Mouse (Mus musculus) left cerebral cortex, postnatal 4 days (tissue): ENCODE measurements at regions not wholly inside any gene's neighbourhood (a gene's known extent, or its start where the extent isn't known, plus 50 kb on each side); places are given as distances from the start of the nearest gene placed in this dataset.

ENCODE experiments used
- DNase-seq: peaks from one replicate; pipeline ENCODE4 v3.0.0-alpha.2; 2022
- intact Hi-C: fragments of 180-260 bp; cut with DNase I; formaldehyde crosslinking; loops from one replicate; pipeline ENCODE4 v1.15.1; 2025

DNA sequence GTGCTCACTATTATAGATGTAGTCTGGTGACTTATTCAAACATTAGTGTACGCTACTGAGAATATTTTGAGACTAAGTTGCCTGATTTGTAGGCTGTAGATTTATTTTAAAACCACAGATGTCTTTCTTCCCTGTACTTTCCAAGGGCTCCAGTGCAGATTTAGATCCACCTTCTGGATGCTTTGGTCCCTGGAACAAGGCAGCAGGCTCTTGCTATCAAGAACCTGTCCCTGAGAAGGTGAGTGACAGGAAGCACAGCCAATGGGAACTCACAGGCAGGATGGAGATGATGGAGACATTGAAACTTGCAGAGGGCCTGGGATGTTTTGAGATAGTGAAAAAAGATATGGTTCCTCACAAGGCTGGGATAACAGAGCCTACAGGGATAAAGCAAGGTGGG lies 70.0 kb upstream of the Sox4 start:
- intact Hi-C loops: no loop called here
- DNase-seq: no peak

DNA sequence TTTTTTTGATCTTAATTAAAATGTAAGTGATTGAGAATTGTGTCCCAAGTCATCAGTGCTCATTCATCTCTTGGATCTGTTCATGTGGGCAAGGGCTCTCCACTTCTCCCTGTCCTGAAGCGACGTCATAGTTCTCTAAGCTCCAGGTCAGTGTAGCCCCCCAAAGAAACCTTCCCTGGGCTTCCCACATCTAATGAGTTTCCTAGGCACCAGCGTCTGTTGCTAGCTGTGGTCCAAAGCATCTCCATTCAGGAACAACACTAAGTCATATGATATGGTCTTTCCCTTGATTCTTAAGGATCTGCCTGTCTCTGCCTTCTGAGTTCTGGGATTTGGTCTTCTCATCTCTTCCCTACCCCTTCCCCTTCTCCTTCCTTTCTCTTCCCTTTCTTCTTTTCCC lies 66.3 kb upstream of the Sox4 start:
- DNase-seq: no peak
- intact Hi-C loops: no loop called here

DNA sequence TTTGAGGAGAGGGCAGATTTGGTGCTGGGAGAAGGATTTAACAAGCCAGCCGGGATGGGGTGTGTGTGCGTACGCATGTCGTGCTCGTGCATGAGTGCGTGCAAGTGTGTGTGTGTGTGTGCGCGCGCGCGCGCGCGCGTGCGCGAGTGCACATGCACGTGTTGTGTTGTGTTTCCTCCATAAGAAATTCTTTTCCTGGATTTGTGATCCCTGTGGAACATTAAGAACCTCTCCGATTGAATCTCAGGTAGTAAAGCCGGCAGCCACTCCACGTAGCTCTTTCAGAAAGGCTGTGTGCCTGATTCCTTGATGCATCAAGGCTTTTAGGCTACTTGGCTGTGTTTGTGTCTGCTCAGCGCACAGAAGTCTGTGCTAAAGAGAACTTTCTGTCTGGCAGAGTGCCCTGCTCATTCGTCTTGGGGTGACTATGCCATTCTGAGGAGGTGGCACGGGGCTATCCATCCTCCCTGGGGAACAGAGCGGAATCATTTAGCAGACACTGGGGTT lies 62.7 kb upstream of the Sox4 start:
- peak; percentile 41 for DNase-seq
- intact Hi-C loops: no loop called here

GRCm38 (mm10) chr13:29015605-29015994 lies 62.1 kb upstream of the Sox4 start:
- no peak for DNase-seq
- intact Hi-C loops: loop anchor here (2.0 kb wide), 1 partner anchor 57 kb away; no protein-coding TSS in a partner anchor

- DNase-seq: no peak
- intact Hi-C loops: loop anchor here (2.0 kb wide), 1 partner anchor 56 kb away; no protein-coding TSS in a partner anchor
Observed at GRCm38 (mm10) chr13:29014827-29015604, 61.5 kb upstream of the Sox4 start.

- DNase-seq: no peak
- intact Hi-C loops: loop anchor here (2.0 kb wide), 1 partner anchor 55 kb away; no protein-coding TSS in a partner anchor
Observed at GRCm38 (mm10) chr13:29014066-29014826, 60.7 kb upstream of the Sox4 start.

DNA sequence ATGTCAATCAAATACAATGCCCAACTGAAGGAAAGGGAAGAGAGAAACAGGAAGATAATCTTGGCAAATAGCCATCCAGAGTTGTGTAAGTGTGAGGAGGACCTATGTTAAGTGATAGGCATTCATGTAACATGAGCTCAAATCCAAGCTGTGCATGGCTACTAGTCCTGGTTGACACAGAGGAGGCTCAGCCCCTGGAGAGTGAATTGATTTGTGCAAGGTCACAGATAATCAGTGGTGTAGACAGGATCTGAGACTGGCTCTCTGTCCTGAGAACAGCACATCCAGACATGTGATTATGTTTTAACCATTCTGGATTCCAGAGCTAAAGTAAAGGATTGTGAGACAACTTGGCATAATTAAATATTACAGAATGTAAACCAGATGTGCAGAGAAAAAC lies 53.0 kb upstream of the Sox4 start:
- intact Hi-C loops: no loop called here

More for the DNA sequence above, 53.0 kb upstream of the Sox4 start:
- DNase-seq: no peak
